Mouse (Mus musculus): ENCODE measurements around the gene Slc12a3.

DNA sequence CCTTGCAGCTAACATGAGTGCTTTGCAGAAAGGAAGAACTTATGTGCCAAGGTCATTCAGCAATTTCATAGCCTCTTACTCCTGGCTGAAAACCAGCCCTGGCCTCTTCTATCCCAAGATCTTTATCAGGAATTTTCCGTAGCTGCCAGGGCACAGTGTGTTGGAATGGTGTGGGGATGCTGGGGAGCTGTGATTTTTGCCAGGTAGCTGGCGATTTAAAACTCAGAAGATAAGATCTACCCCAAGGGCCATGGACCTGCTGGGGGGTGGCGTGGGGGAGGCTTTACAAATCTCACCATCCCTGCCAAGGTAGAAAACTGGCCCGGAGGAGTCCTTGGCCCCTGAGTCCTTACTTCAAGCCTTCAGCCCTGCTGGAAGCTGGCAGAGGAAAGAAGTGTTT is 3.0 kb upstream of the Slc12a3 start:
- TF ChIP-seq CTCF (IDR thresholded peaks at IDR 0.05; ENCODE audit: control insufficient read depth, insufficient read depth, insufficient replicate concordance, low read depth, low read length) = no peak
- no peak for TF ChIP-seq POLR2A (IDR thresholded peaks at IDR 0.05; ENCODE audit: control insufficient read depth, low read depth, low read length)

Measured in testis, adult 2 months (tissue).